Mouse (Mus musculus) cerebellum, adult 2 months (tissue): ENCODE measurements around the gene Asap2. TPM values are rescaled to one million over a fixed set of nuclear protein-coding genes. Genes with fewer than 3 reads are reported as not detected.

Experiments
- DNase-seq, 2 experiments: peaks; one replicate each; pipeline ENCODE4 v3.0.0; 2021
- H3K27ac ChIP-seq: fragments of 200-500 bp; 2 replicates; pipeline ENCODE4 v1.5.1; 2012; ENCODE audit warnings: low read length, control low read depth, inconsistent platforms; ENCODE audit not compliant: insufficient read depth
- H3K27me3 ChIP-seq: fragments of 200-500 bp; 2 replicates; pipeline ENCODE4 v1.6.1; 2012; ENCODE audit warnings: inconsistent platforms, mild to moderate bottlenecking, low read length, moderate library complexity; ENCODE audit not compliant: control insufficient read depth, insufficient read depth
- H3K4me1 ChIP-seq: fragments of 200-500 bp; 2 replicates; pipeline ENCODE4 v1.6.1; 2011; ENCODE audit warnings: low read length; ENCODE audit not compliant: control insufficient read depth, insufficient read depth
- H3K4me3 ChIP-seq: fragments of 200-500 bp; replicated peaks from 2 replicates; pipeline ENCODE3; 2011; ENCODE audit warnings: mild to moderate bottlenecking, low read depth, low read length, control low read depth; ENCODE audit not compliant: insufficient read depth
- CTCF ChIP-seq: fragments of 200-500 bp; IDR thresholded peaks from 2 replicates; pipeline ENCODE4 v1.5.1; 2011; ENCODE audit warnings: low read depth, mild to moderate bottlenecking, control low read depth, low read length, moderate library complexity, borderline replicate concordance; ENCODE audit not compliant: insufficient read depth
- POLR2A ChIP-seq: fragments of 200-500 bp; IDR thresholded peaks from 2 replicates; pipeline ENCODE4 v1.6.1; 2011; ENCODE audit warnings: low read length, control low read depth, borderline replicate concordance; ENCODE audit not compliant: insufficient read depth
- WGBS: fragments of 180-500 bp; shearing (Covaris S2); methylation state at CpG from one replicate; pipeline ENCODE4 v1.1.7; 2018; 5-methylcytosine and 5-hydroxymethylcytosine counted together
- polyA plus RNA-seq: library from polyadenylated mRNA; depleted of rRNA; stranded (reverse); fragments of >200 nt; gene quantifications from 2 replicates; pipeline ENCODE4 v1.2.3, GENCODE M21; 2012

Gene Asap2
- polyA plus RNA-seq, 1 experiment = 27.1 TPM

GRCm38 (mm10) chr12:21126516-21126915, 136.3 kb downstream of the Asap2 start:
- Histone ChIP-seq H3K4me3 (no peak overlapping the region), H3K4me1 (peaks cover 22% of the 10 kb centered on the region), H3K27me3 (no peaks in the 10 kb centered on the region), H3K27ac (no peak overlapping the region)
- WGBS = 88% methylated on average over 4 of the region's 4 CpGs
- peak in 1 of 2 experiments; percentile 13 for DNase-seq
- no peak for TF ChIP-seq CTCF
- no peak for TF ChIP-seq POLR2A

GRCm38 (mm10) chr12:21128930-21129869, 138.9 kb downstream of the Asap2 start:
- WGBS = 79% methylated on average over 9 of the region's 9 CpGs
- Histone ChIP-seq H3K4me1 (peaks cover 37% of the 10 kb centered on the region), H3K27me3 (no peaks in the 10 kb centered on the region), H3K4me3 (no peak overlapping the region), H3K27ac (peak overlapping the region; percentile 26; the same call in 1 of the 2 replicates)
- TF ChIP-seq POLR2A = no peak
- no peak for TF ChIP-seq CTCF
- DNase-seq = peak; percentile 50 to 65

DNA sequence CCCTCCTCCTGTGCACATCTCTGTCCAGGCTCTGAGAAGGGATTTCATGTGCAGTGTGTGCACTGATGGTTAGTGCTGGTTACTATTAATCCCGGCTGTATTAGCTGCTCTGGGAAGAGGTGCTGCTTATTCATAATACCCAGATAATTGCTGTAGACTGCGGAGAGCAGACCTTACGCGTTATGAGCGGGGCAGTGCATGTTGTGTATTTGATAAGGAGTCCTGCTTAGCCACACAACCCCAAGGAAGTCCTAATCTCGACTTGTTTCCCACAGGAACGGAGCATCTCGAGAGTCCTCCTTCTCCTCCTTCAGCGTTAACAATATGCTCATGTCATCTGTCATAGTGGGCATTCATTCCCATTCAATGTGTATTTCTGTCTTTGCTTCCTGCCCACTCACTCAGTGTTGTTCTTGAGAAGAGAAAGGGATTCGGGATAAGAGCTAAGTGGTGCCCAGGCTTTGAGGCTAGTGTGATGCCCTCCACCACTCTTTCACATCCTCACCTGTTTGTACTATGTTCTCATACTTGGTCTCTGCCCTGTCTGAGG, 140.1 kb downstream of the Asap2 start:
- 83% methylated on average over 10 of the region's 10 CpGs for WGBS
- TF ChIP-seq POLR2A (no peak), CTCF (no peak)
- H3K4me3 ChIP-seq = no peak overlapping the region
- H3K4me1 ChIP-seq = peaks cover 38% of the 10 kb centered on the region
- no peak overlapping the region for H3K27ac ChIP-seq
- H3K27me3 ChIP-seq = no peaks in the 10 kb centered on the region
- DNase-seq = peak in 1 of 2 experiments; percentile 3

- Histone ChIP-seq H3K4me1 (peaks cover 45% of the 10 kb centered on the region), H3K27ac (peak overlapping the region; percentile 29; the same call in 1 of the 2 replicates), H3K27me3 (no peaks in the 10 kb centered on the region), H3K4me3 (no peak overlapping the region)
- TF ChIP-seq CTCF = no peak
- no peak for TF ChIP-seq POLR2A
- WGBS = 10% methylated on average over 10 of the region's 10 CpGs
- peak; percentile 56 to 62 for DNase-seq
Measured at GRCm38 (mm10) chr12:21132537-21132936, 142.3 kb downstream of the Asap2 start.

- WGBS = 35% methylated on average over 4 of the region's 4 CpGs
- TF ChIP-seq POLR2A (no peak), CTCF (no peak)
- no peaks in the 10 kb centered on the region for H3K27me3 ChIP-seq
- H3K27ac ChIP-seq = peak overlapping the region; percentile 29
- H3K4me3 ChIP-seq = no peak overlapping the region
- H3K4me1 ChIP-seq = peaks cover 45% of the 10 kb centered on the region
- DNase-seq = peak; percentile 52 to 60
Measured at GRCm38 (mm10) chr12:21133031-21133430, 142.8 kb downstream of the Asap2 start.

DNA sequence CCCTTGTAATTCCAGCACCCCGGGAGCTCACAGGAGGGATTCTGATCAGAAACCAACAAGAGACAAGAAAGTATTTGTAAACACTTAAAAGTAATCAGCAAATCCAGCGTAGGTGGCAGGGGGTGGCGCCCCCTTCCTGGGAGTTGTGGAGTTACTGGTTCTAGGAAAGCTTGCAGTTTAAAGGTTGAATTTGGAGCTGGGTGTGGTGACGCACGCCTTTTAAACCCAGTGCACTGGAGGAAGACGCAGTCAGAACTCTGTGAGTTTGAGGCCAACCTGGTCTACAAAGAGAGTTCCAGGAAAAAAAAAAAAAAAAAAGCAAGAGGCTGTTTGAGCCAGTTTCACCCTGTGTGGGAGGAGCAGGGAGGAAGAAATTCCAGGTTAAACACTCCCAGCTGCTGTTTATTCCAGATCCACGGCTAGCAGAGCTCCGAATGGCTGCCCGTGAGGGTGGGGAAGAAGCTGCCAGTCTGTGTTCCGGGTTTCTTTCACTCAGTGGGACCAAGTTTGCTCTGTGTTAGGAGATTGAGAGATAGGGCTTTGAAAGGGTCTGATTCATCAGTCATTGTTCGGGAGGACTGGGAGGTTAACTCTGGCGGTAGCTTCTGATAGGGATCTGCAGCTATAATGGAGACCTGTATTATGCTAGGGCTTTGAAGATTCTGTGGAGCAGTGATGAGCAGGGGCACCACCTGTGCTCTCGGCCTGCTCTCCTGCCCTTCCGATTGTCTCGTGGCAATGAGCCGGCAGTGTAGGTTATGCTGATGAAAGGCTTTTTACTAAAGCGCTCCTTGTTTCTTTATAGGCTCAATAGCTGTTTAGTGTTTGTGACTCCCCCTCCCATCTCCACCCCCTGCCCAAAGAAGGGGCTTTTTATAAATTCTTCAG, 144.0 kb downstream of the Asap2 start:
- 70% methylated on average over 17 of the region's 17 CpGs for WGBS
- Histone ChIP-seq H3K27ac (no peak overlapping the region), H3K4me3 (no peak overlapping the region), H3K4me1 (peaks cover 46% of the 10 kb centered on the region), H3K27me3 (no peaks in the 10 kb centered on the region)
- TF ChIP-seq CTCF (peak; percentile 53; the same call in 1 of the 2 replicates), POLR2A (no peak)
- DNase-seq = peak in 1 of 2 experiments; percentile 64

- H3K4me3 ChIP-seq = no peak overlapping the region
- no peaks in the 10 kb centered on the region for H3K27me3 ChIP-seq
- 66% methylated on average over 8 of the region's 8 CpGs for WGBS
- H3K27ac ChIP-seq = peak overlapping the region; percentile 70; the same call in 1 of the 2 replicates
- TF ChIP-seq CTCF = no peak
- TF ChIP-seq POLR2A = no peak
- DNase-seq = no peak
- H3K4me1 ChIP-seq = peaks cover 54% of the 10 kb centered on the region
Measured at GRCm38 (mm10) chr12:21135651-21136461, 145.6 kb downstream of the Asap2 start.

DNA sequence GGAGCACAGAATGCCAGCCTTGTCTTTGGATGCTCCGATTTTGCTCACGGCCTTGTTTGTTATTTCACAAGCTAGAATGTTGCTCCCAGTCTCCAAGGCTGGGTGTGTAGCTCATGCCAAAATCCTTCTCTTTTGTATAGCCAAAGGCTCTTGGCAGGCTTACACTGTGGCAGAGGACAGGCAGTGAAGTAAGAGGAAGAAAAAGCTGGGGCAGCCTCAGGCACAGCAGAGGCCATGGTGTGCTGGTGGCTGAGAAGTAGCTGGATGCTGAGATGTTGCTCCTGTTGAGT, 146.1 kb downstream of the Asap2 start:
- Histone ChIP-seq H3K27me3 (no peaks in the 10 kb centered on the region), H3K27ac (peak overlapping the region; percentile 70), H3K4me1 (peaks cover 57% of the 10 kb centered on the region), H3K4me3 (no peak overlapping the region)
- 3% methylated on average over 2 of the region's 2 CpGs for WGBS
- no peak for TF ChIP-seq CTCF
- no peak for TF ChIP-seq POLR2A
- peak; percentile 57 to 78 for DNase-seq
